Mouse (Mus musculus): ENCODE measurements around the gene Ccnt1.
"Not testable (repeated sequence)": the region's sequence is repeated elsewhere in the genome, so short reads cannot be mapped to it uniquely, and the experiment has no call there.

Gene Ccnt1

DNA sequence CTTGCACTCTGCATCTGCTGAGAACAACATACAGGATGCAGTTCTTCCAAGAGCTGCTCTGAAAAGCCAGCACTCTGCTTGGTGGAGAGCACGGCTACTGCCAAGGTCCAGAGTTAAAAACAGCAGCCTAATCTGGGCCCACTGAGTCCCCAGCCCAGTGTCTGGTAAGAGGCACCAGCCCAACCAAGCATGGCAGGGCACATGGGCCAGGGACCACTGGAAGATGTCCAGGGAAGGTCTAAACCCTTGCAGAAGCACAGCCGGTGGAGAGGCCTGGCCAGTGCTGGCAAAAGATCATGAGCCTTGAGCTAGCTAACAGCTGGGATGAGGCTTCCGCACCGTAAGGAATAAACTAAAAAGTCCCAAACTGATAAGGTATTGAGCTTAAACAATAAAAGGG lies 14.8 kb downstream of the Ccnt1 start:
- in situ Hi-C loops (cut with MboI; ENCODE audit: low sequenced_read_pairs) = no loop called here

DNA sequence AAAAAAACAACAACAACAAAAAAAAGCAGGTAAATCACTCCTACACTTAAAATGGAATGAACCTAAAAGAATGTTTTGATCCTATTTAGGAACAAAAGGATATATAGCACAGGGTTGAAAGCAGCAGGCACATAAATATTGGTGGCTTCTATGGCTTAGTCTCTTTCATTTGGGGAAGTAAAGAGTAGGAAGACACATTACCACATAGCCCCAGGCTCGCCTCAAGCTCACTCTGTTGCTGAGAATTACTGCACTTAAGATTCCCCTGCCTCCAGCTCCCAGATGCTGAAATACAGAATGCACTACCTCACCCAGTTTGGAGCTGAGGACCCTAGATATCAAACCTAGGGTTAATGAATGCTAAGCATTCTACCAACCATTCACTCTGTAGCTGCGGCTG lies 18.0 kb downstream of the Ccnt1 start:
- in situ Hi-C loops (cut with MboI; ENCODE audit: low sequenced_read_pairs) = no loop called here

DNA sequence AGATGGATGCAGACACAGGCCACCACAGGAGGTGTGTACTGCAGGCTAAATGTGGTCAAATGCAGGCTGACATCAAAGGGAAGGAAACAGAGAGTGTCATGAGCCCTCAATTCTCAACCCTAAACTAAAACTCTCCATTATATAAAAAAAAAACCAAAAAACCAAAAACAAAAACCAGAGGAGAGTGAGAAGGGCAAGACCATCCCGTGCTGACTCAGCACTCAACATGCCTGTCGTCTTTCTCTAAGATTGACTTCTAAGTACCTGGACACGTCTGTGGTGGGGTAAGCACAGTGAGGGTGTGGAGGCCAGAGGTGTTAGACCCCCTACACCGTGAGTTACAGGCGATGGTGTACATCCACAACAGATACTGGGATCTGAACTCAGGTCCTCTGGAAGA lies 23.9 kb downstream of the Ccnt1 start:
- in situ Hi-C loops (cut with MboI; ENCODE audit: low sequenced_read_pairs) = no loop called here

DNA sequence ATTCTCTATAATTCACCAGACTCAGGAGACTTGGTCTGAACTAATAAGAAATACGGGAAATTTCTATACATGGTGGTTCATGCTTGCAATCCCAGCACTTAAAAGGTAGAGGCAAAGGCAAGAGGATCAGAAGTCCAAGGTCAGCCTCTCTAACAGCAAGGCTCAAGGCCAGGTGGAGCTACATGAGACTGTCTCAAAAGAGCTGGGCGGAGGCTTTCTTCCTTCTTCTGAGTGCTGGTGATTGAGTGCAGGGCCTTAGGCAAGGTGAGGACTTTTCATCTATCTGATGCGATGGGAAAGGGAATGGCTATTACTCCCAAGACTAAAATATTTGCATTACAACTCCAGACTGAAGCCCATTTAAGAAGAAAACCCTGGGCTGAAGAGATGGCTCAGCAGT lies 25.6 kb downstream of the Ccnt1 start:
- in situ Hi-C loops (cut with MboI; ENCODE audit: low sequenced_read_pairs) = no loop called here

DNA sequence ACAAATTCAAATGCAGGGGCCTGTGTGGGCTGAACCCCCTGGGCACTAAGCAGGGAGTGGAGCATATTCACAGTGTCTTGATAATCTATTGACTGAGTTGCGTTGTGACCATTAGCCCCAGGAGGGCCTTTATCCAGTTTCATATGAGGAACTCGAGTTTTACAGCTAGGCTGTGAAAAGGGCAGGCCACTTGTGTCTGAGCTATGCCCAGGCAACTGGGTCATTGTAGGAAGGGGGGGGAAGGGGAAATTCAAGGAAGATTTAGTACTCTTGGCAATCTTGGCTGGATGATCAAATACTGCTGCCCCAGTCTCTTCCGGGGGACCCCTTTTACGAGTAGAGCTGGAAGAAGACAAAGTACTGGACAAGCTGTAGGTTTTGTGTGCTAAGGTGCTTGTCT lies 27.4 kb downstream of the Ccnt1 start:
- in situ Hi-C loops (cut with MboI; ENCODE audit: low sequenced_read_pairs) = no loop called here

DNA sequence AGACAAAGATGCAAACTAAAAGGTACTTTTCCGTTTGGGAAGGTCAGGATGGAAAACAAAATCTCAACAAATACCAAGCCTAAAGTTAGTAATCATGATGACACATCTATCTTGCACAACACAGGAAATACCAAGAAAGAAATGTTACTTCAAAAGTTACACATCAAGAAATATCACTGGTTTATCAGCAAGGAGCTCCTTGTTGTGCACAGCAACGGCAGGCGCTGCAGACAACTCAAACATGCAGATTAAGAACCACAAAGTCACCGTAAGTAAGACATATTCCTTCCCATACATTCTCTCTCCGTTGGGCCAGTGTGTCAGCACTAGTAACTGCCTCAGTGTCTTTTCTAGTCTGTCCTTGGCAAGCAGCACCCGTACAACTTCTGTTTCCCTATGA lies 29.7 kb downstream of the Ccnt1 start:
- in situ Hi-C loops (cut with MboI; ENCODE audit: low sequenced_read_pairs) = no loop called here

DNA sequence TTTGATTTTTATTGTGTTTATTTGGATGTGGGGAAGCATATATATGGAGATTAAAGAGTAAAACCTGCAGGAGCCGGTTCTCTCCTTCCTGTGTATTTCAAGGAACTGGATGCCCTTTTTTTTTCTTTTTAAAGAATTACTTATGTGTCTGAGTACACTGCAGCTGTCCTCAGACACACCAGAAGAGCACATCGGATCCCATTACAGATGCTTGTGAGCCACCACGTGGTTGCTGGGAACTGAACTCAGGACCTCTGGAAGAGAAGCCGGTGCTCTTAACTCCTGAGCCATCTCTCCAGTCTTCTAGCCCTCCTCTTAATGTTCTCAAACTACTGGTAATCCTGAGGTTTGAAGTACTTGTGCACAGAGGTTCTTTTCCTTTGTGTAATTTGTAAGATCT lies 32.8 kb downstream of the Ccnt1 start:
- in situ Hi-C loops (cut with MboI; ENCODE audit: low sequenced_read_pairs) = no loop called here

DNA sequence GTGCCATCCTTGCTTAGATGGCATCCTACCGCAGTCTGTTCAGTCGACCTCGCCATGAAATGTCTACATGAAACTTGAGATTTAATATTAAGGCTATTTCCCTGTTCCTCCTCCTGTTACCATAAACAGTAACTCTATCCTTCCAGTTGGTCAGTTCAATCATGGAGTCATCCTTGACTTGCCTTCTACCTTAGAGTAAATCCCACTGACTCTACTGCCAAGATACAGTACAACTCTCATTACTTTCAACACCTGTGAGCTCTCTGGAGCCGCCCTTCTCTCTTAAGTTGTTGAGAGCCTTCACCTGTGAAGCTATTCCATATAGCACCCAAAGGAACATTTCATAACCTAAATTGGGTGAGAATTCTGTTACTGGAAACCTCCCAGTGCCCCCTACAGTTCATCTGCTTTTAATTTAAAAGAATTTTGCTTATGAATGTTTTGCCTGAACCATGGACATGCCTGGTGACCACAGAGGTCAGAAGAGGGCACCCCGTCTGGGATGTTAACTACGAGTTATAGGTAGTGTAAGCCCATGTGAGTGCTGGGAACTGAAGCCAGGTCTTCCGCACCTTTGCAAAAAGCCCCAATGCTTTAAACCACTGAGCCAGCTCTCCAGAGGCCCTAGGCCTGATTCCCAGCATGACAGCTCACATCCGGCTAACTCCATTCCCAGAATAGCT lies 33.8 kb downstream of the Ccnt1 start:
- in situ Hi-C loops (cut with MboI; ENCODE audit: low sequenced_read_pairs) = no loop called here

DNA sequence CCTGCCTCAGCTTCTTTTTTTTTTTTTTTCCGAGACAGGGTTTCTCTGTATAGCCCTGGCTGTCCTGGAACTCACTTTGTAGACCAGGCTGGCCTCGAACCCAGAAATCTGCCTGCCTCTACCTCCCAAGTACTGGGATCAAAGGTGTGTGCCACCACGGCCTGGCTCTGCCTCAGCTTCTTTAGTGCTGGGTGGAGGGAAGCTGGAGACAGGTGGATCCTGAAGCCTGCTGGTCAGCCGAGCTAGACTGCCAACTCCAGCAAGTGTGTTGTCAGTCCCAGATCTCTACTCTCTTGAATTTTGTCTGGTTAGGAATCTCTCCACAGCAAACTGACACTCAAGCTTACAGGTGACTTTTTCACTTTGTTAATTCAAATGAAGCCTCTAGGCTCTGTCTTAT lies 34.8 kb downstream of the Ccnt1 start:
- in situ Hi-C loops (cut with MboI; ENCODE audit: low sequenced_read_pairs) = no loop called here

DNA sequence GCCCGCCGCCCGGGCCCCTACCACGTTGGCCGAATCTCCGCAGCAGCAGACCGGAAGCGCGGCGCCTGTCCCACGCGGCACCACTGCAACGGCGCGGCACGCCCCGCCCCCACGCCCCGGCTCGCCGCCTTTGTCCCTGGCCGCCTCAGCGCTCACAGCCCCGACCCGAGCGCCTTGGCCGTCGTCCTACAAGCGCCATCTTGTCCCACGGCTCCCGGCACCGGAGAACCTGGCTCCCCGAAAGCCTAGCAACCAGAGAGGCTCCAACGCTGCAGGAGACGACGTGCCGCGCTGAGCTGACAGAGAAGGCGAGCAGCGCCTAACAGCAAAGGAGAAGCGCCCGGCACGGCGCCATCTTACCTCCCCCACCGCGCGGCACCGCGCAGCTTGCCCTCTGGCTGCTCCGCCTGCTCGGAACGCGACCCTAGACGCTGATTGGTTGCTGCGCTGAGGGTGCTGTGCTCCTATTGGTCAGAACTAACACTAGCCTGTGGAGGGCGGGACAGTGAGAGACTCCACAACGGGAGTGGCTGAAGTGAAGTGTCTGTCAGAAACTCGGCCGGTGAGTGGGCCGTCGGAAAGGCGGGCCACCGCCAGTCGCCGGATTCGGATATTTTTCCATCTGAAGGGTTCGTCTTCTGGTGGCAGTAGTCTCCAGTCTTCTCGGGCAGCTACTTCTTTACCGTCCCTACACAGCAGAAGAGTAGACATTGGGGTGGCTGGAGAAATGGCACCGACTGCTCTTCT lies 36.7 kb downstream of the Ccnt1 start, which contains the start of gene Kansl2:
Gene Kansl2, minus strand, starts transcription at position 384 of the 747 bp plus-strand sequence.
- in situ Hi-C loops (cut with MboI; ENCODE audit: low sequenced_read_pairs) = no loop called here

DNA sequence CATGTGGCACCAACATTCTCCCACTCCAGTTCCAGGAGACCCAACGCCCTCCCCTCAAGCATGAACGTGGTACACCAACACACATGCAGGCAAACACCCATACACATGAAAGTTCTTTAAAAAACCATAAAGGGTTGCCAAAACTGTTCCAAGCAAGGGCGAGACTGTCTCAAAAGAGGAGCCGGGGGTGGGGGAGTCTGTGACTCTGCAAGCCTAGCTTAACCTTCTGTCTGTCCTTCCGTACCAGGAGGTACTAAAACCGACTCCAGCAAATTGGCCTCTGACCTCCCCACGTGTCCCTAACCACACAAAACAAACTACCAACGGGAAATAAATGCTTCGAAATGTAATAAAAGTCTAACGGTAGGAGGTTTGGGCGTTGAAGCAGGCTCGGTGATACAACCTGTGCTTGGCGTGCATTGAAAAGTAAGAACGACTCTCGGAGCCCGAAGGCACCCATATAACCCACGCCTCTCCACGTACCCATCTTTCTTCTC lies 37.6 kb downstream of the Ccnt1 start:
- in situ Hi-C loops (cut with MboI; ENCODE audit: low sequenced_read_pairs) = no loop called here

DNA sequence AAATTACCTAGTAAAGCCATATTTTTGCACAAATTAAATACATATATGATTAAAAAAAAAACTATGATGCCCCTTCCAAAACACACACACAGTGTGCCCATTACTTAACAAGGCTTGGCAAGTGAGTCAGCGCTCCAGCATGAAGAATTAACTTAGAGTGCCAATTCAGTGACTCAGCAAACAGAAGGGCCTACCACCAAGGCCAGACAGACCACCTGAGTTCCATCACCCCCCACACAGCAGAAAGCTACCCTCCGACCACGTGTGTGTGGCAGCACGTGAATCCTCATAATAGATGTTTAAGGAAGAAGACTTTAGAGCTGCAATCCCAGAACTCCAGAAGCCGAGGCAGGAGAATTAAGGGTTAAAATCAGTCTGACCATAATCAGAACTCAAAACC lies 38.4 kb downstream of the Ccnt1 start:
- in situ Hi-C loops (cut with MboI; ENCODE audit: low sequenced_read_pairs) = no loop called here

DNA sequence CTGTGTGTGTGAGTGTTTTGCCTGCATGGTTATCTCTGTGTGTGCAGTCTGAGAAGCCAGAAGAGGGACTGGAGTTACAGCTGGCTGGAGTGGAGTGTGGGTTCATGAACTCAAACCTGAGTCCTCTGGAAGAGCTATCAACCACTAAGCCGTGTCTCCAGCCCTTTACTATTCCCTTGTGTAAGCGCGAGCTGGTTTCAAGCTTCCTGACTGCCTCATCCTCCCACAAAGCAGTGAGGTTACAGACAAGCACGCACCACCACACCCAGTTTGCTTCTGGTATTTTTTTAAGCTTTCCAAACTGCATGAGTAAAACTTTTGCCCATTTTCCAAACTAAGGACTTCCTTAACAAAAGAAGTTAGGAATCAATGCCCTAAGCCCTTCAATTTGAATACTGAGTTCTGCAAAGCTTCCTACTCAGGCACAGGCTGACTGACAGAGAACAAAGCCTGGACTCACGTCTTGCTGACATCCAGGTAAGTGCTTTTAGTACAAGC lies 42.6 kb downstream of the Ccnt1 start:
- in situ Hi-C loops (cut with MboI; ENCODE audit: low sequenced_read_pairs) = no loop called here

DNA sequence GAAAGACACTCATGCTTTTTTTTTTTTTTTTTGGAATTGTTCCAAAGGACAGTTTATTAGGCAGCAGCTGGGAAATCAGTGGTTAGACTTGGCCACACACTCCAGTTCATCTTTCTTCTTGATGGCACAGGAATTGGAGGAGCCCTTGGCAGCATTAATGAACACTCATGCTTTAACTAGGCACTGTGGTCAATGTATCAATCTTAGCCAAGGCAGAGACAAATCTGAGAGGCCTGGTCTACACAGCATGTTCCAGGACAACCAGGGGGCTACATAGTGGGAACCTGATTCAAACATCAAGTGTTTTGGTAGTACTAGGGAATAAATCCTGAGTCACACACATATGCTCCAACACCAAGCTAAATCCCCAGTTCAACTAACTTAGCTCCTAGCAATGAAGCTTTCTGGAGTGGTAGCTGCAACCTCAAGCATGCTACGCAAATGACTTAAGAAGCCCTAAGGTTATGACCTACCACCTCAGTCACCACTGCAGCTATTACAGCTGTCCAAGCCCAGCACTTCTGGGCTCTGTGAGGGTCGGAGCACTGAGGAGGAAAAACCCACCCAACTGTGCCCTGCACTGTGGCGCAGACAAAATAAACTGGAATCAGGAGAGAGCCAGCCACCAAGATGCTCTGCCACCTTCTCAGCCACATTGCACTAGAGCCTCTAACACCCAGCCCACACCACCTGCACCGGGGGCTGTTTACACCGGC lies 43.5 kb downstream of the Ccnt1 start:
- in situ Hi-C loops (cut with MboI; ENCODE audit: low sequenced_read_pairs) = no loop called here

DNA sequence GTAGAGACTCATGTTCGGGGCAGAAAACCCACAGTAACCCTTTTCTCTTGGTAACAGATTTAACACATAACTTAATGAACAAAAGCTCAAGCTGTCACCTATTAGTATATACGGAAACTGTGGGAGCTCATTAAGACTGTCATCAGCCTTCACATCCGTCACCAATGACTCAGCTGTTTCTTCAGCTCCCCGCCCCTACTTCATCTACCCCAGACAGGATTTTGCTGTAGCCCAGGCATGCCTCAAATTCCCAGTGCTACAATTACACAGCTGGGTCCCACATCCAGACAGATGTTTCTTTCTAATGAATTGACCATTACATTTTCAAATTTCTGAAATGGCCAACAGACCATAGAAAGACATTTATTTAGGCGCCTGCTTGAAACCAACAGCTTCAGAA lies 44.7 kb downstream of the Ccnt1 start:
- in situ Hi-C loops (cut with MboI; ENCODE audit: low sequenced_read_pairs) = no loop called here

DNA sequence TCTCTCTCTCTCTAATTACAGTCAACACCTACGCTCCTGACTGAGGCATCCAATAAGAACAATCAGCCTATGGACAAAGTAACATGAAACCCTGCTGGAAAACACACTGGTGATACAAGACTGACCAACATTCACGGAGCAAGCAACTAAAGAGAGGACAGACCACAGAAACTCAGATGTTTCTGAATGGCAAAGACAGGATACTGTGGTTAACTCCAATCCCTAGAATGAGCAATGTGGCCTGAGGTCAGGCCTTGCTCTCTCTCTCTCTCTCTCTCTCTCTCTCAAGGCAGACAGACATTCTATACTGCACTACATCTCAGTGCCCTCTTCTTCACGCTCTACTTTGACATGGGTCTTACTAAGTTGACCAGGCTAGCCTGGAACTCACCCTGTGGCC lies 49.5 kb downstream of the Ccnt1 start:
- in situ Hi-C loops (cut with MboI; ENCODE audit: low sequenced_read_pairs) = no loop called here

DNA sequence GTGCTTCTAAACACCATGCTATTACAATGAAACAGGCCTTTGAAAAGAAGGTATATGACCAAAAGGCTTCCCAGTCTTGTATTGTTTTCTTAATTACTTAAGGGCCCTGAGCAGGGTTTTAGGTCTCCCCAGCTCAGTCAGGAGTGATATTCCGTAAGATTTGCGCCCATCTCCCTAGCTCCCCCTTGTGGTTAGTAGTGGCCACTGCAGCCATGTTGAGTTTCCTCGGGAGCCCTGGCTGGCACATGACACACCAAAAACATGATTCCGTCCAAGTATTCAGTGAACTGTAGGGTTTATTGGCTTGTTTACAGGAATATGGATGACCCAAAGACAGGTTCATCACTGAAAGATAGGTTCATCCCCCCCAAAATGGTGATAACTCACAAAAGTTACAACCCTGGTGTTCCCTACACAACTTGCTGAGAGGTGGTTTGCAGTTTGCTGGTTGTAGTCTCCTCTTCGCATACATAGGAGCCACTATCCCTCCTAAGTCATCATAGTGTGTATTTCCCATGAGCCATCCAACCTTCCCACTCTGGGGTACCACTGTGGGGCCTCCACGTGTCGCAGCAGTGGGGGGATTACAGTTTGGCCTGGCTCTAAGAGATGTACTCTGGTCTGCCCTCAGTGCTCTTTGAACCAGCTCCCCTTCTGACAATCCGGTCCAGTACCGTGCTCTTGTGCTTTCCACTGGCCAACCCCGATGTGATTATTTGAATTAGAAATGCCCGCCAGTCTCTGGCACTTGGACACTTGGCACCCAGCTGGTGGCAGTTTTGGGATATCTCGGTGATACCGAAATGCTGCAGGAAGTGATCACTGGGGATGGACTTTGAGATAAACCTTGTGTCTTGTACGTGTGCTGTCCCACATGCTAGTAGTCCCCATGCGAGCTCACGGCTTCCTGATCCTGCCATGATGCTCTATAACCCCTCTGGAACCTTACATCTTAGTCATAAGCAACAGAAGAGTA lies 53.1 kb downstream of the Ccnt1 start:
- in situ Hi-C loops (cut with MboI; ENCODE audit: low sequenced_read_pairs) = no loop called here

DNA sequence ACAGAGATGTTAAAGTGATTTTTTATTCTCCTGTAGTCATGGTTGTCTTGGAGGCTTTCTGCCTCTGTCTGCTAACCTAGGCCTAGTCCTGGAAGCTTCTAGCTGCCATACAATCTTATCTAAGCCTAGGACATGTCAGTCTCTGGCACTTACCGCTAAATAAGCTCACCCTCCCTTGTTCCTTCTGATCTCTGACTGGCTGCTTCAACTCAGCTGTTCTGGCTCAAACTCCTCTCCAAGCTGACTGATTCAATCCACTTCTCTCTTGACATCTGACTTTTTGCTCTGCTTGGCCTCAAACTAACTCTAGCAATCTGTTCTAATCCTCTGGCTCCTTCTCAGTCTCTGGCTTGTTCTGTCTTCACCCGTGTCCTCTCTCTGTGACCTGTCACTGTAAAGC lies 55.9 kb downstream of the Ccnt1 start:
- in situ Hi-C loops (cut with MboI; ENCODE audit: low sequenced_read_pairs) = not testable (repeated sequence)

DNA sequence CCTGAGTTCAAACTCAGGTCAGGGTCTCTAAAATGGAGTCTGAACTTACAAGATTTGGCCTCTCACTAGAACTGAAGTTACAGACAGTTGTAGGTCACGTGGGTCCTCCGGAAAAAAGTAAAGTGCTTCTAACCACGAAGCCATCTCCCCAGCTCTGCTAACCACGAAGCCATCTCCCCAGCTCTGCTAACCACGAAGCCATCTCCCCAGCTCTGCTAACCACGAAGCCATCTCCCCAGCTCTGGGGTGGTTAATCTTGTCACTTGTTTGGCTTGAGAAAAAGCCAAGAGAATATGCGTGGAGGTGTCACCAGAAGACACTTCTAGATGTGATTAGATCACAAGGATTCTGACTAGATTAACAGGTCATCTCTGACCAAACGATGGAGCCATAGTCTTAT lies 56.6 kb downstream of the Ccnt1 start:
- in situ Hi-C loops (cut with MboI; ENCODE audit: low sequenced_read_pairs) = no loop called here

DNA sequence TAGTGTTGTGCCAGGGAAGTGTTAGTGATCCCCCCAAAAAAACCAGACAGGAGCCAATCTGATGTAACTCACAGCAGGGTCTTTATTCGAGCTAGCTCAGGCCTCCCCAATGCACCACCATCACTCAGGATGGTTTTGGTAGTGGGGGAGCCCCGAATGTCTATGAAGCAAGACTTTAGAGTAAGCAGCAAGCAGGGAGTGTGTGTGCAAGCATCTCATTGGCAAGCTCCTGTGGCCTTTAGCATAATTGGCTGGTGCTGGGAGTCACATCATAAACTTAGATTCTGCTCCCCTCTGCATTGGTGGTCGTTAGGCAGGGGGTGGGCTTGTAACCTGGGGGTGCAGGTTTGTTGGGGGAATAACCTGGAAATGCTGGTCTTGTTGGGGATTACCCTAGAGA lies 57.0 kb downstream of the Ccnt1 start:
- in situ Hi-C loops (cut with MboI; ENCODE audit: low sequenced_read_pairs) = not testable (repeated sequence)
